Mouse (Mus musculus): ENCODE measurements at regions not wholly inside any gene's neighbourhood (a gene's known extent, or its start where the extent isn't known, plus 50 kb on each side); places are given as distances from the start of the nearest gene placed in this dataset.

GRCm38 (mm10) chr16:93380717-93381671 is 222.9 kb downstream of the Setd4 start:
- ATAC-seq (ENCODE audit: low FRiP score): no peak; the same call in 1 of the 2 replicates
- Histone ChIP-seq H3K4me1 (peaks cover 13% of the 10 kb centered on the region), H3K4me3 (replicated peaks) (no peak overlapping the region), H3K27ac (replicated peaks) (no peak overlapping the region), H3K9me3 (replicated peaks) (no peaks in the 10 kb centered on the region), H3K4me2 (no peak overlapping the region), H3K36me3 (no peaks in the 10 kb centered on the region), H3K9ac (replicated peaks) (no peak overlapping the region), H3K27me3 (replicated peaks) (no peaks in the 10 kb centered on the region)
- WGBS: 54% methylated on average over 13 of the region's 13 CpGs

GRCm38 (mm10) chr16:93380117-93380516 is 223.7 kb downstream of the Setd4 start:
- peaks cover 13% of the 10 kb centered on the region for H3K4me1 ChIP-seq
- WGBS: 38% methylated on average over 4 of the region's 4 CpGs
- H3K9me3 ChIP-seq (replicated peaks): no peaks in the 10 kb centered on the region
- no peak overlapping the region for H3K4me3 ChIP-seq (replicated peaks)
- no peak for ATAC-seq (ENCODE audit: low FRiP score)
- no peaks in the 10 kb centered on the region for H3K27me3 ChIP-seq (replicated peaks)
- H3K9ac ChIP-seq (replicated peaks): no peak overlapping the region
- H3K27ac ChIP-seq (replicated peaks): no peak overlapping the region
- H3K4me2 ChIP-seq: no peak overlapping the region
- no peaks in the 10 kb centered on the region for H3K36me3 ChIP-seq

GRCm38 (mm10) chr16:93379611-93380010 is 224.3 kb downstream of the Setd4 start:
- H3K9ac ChIP-seq (replicated peaks): no peak overlapping the region
- no peak for ATAC-seq (ENCODE audit: low FRiP score)
- H3K27ac ChIP-seq (replicated peaks): no peak overlapping the region
- WGBS: 34% methylated on average over 6 of the region's 6 CpGs
- H3K9me3 ChIP-seq (replicated peaks): no peaks in the 10 kb centered on the region
- no peak overlapping the region for H3K4me2 ChIP-seq
- H3K36me3 ChIP-seq: no peaks in the 10 kb centered on the region
- H3K4me1 ChIP-seq: peaks cover 13% of the 10 kb centered on the region
- no peak overlapping the region for H3K4me3 ChIP-seq (replicated peaks)
- H3K27me3 ChIP-seq (replicated peaks): no peaks in the 10 kb centered on the region

GRCm38 (mm10) chr16:93374669-93375068 is 229.2 kb downstream of the Setd4 start:
- Histone ChIP-seq H3K4me2 (no peak overlapping the region), H3K9me3 (replicated peaks) (no peaks in the 10 kb centered on the region), H3K27me3 (replicated peaks) (no peaks in the 10 kb centered on the region), H3K4me3 (replicated peaks) (no peak overlapping the region), H3K4me1 (peaks cover 3% of the 10 kb centered on the region; the same call in 1 of the 2 replicates), H3K27ac (replicated peaks) (no peak overlapping the region), H3K9ac (replicated peaks) (no peak overlapping the region), H3K36me3 (no peaks in the 10 kb centered on the region)
- no peak for ATAC-seq (ENCODE audit: low FRiP score)
- WGBS: 80% methylated on average over 6 of the region's 6 CpGs

DNA sequence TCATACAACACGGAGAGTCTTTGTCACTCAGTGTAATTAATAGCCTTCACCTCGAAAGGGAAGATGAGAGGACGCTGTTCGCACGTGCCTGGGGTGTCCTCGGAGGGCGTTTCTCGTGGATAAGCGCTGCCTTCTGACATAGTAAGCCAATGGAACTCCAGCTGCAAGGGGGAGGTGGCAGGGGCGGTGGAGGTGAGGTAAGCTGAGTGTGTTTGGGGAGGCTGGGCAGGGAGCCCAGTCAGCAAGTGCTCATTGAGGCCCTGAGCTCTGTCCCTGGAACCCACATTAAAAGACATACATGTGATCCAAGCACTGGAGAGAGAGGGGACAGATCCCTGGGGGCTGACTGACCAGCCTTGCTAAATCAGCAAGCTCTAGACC is 234.1 kb downstream of the Setd4 start:
- Histone ChIP-seq H3K4me3 (replicated peaks) (no peak overlapping the region), H3K27ac (replicated peaks) (no peak overlapping the region), H3K4me2 (no peak overlapping the region), H3K27me3 (replicated peaks) (no peaks in the 10 kb centered on the region), H3K4me1 (peaks cover 8% of the 10 kb centered on the region), H3K9me3 (replicated peaks) (no peaks in the 10 kb centered on the region), H3K36me3 (no peaks in the 10 kb centered on the region), H3K9ac (replicated peaks) (no peak overlapping the region)
- whole genome bisulfite sequencing: 59% methylated on average over 10 of the region's 10 CpGs
- no peak for ATAC-seq (ENCODE audit: low FRiP score)

GRCm38 (mm10) chr16:93368824-93369765 is 234.8 kb downstream of the Setd4 start:
- peaks cover 8% of the 10 kb centered on the region for H3K4me1 ChIP-seq
- no peak overlapping the region for H3K27ac ChIP-seq (replicated peaks)
- H3K9me3 ChIP-seq (replicated peaks): no peaks in the 10 kb centered on the region
- H3K27me3 ChIP-seq (replicated peaks): no peaks in the 10 kb centered on the region
- no peaks in the 10 kb centered on the region for H3K36me3 ChIP-seq
- ATAC-seq (ENCODE audit: low FRiP score): no peak
- no peak overlapping the region for H3K4me3 ChIP-seq (replicated peaks)
- H3K9ac ChIP-seq (replicated peaks): no peak overlapping the region
- H3K4me2 ChIP-seq: no peak overlapping the region
- 60% methylated on average over 21 of the region's 21 CpGs for WGBS

- Histone ChIP-seq H3K27ac (replicated peaks) (no peak overlapping the region), H3K27me3 (replicated peaks) (no peaks in the 10 kb centered on the region), H3K36me3 (no peaks in the 10 kb centered on the region), H3K4me2 (no peak overlapping the region), H3K4me1 (peaks cover 8% of the 10 kb centered on the region), H3K4me3 (replicated peaks) (no peak overlapping the region), H3K9ac (replicated peaks) (no peak overlapping the region), H3K9me3 (replicated peaks) (no peaks in the 10 kb centered on the region)
- WGBS: 69% methylated on average over 6 of the region's 6 CpGs
- no peak for ATAC-seq (ENCODE audit: low FRiP score)
These were observed 235.9 kb downstream of the Setd4 start for GRCm38 (mm10) chr16:93367995-93368394.

- Histone ChIP-seq H3K27me3 (replicated peaks) (no peaks in the 10 kb centered on the region), H3K4me3 (replicated peaks) (no peak overlapping the region), H3K9me3 (replicated peaks) (no peaks in the 10 kb centered on the region), H3K9ac (replicated peaks) (no peak overlapping the region), H3K27ac (replicated peaks) (no peak overlapping the region), H3K4me1 (peaks cover 8% of the 10 kb centered on the region), H3K4me2 (no peak overlapping the region), H3K36me3 (no peaks in the 10 kb centered on the region)
- 91% methylated on average over 8 of the region's 8 CpGs for WGBS
- no peak for ATAC-seq (ENCODE audit: low FRiP score)
These were observed 236.5 kb downstream of the Setd4 start for GRCm38 (mm10) chr16:93367246-93367805.

DNA sequence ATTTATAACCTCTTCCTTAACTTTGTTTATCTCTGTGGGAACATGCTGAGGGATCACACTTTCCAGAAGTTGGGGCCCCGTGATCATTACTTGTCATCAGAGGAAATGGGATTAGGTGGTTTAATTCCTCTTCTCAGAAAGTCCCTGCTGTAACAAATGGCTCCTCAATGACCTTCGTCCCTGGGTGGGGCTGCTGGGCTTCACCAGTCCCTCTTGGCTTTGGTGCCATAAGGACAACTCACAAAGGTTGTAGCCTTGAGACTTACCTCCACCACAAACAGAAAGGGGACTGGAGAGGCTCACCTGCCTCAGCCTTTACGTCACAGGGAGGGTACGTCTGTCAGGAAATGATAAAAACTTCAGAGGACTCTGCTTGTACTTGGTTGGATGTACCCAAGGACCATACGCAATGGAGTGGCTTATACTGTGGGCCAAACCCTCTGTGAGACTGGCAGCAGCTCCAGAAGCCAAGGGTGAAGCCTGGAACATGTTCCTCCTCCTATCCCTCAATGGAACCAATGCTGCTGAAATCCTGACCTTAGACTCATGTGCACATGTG is 237.4 kb downstream of the Setd4 start:
- no peak for ATAC-seq (ENCODE audit: low FRiP score)
- 83% methylated on average over 5 of the region's 5 CpGs for WGBS
- Histone ChIP-seq H3K4me2 (no peak overlapping the region), H3K9me3 (replicated peaks) (no peaks in the 10 kb centered on the region), H3K4me3 (replicated peaks) (no peak overlapping the region), H3K27me3 (replicated peaks) (no peaks in the 10 kb centered on the region), H3K27ac (replicated peaks) (no peak overlapping the region), H3K4me1 (peaks cover 8% of the 10 kb centered on the region), H3K9ac (replicated peaks) (no peak overlapping the region), H3K36me3 (no peaks in the 10 kb centered on the region)

DNA sequence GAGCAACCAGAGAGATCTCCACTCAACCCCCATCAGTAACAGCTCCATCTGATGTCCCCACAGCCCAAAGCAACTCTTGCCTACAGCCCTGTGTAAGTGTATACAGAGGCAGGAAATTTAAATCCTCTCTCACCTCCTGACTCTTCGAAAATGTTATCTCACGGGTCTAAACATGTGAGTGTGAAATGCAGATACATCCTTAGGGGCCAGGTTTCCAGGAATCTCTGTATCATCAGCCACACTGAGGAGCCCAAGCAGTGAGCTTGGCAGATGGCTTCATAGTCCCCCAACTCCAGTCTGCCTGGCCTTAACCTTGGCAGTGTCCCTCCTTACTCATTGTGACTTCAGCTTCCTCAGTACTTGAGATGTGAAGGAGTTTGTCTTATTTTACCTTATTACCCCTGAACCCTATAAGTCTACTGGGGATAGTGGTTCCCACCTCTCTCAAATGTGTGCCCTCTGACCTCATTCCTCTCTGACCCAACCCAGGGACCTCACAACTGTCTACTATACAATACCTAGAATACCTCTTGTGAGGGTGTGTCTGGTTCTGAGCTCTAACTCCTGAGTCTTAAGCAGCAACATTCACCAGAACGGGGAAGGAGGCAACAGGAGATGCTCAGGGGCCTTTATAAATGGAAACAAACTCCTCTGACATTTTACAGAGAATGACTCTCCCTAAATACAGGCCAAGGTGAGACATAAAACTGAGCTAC is 238.5 kb downstream of the Setd4 start:
- no peaks in the 10 kb centered on the region for H3K9me3 ChIP-seq (replicated peaks)
- H3K4me2 ChIP-seq: no peak overlapping the region
- H3K36me3 ChIP-seq: no peaks in the 10 kb centered on the region
- H3K4me1 ChIP-seq: peaks cover 8% of the 10 kb centered on the region
- no peaks in the 10 kb centered on the region for H3K27me3 ChIP-seq (replicated peaks)
- H3K4me3 ChIP-seq (replicated peaks): no peak overlapping the region
- no peak overlapping the region for H3K27ac ChIP-seq (replicated peaks)
- 84% methylated on average over 3 of the region's 3 CpGs for WGBS
- H3K9ac ChIP-seq (replicated peaks): no peak overlapping the region
- no peak for ATAC-seq (ENCODE audit: low FRiP score)

- no peak overlapping the region for H3K9ac ChIP-seq (replicated peaks)
- H3K4me1 ChIP-seq: no peaks in the 10 kb centered on the region
- H3K9me3 ChIP-seq (replicated peaks): no peaks in the 10 kb centered on the region
- no peak overlapping the region for H3K4me2 ChIP-seq
- H3K36me3 ChIP-seq: no peaks in the 10 kb centered on the region
- no peak overlapping the region for H3K4me3 ChIP-seq (replicated peaks)
- ATAC-seq (ENCODE audit: low FRiP score): no peak
- WGBS: 92% methylated on average over 8 of the region's 8 CpGs
- no peaks in the 10 kb centered on the region for H3K27me3 ChIP-seq (replicated peaks)
- H3K27ac ChIP-seq (replicated peaks): no peak overlapping the region
These were observed 244.1 kb downstream of the Setd4 start for GRCm38 (mm10) chr16:93359772-93360171.

Data from neural tube, embryonic 15.5 days (tissue).